Mouse (Mus musculus) brain, embryonic 14.5 days (tissue): ENCODE measurements around the gene Gm21083.
"Not testable (repeated sequence)": the region's sequence is repeated elsewhere in the genome, so short reads cannot be mapped to it uniquely, and the experiment has no call there.

Source experiments
- CTCF ChIP-seq: fragments of 200-500 bp; IDR thresholded peaks from 2 replicates; pipeline ENCODE4 v1.5.1; 2012; ENCODE audit warnings: inconsistent platforms, mild to moderate bottlenecking, moderate library complexity, borderline replicate concordance; ENCODE audit not compliant: insufficient read depth, insufficient read length; ENCODE audit errors: extremely low read depth
- POLR2A ChIP-seq: fragments of 200-500 bp; IDR thresholded peaks from 2 replicates; pipeline ENCODE4 v1.6.1; 2012; ENCODE audit warnings: mild to moderate bottlenecking, inconsistent platforms, borderline replicate concordance; ENCODE audit not compliant: poor library complexity, insufficient read depth, insufficient read length, severe bottlenecking; ENCODE audit errors: extremely low read depth

GRCm38 (mm10) chr5:15577033-15577432 is at the start of gene Gm21083:
- not testable (repeated sequence) for TF ChIP-seq CTCF, POLR2A
